Mouse (Mus musculus): ENCODE data around the gene Anks4b. TPM values are rescaled to one million over a fixed set of nuclear protein-coding genes. Genes with fewer than 3 reads are reported as not detected.

The Anks4b gene
- total and polyA plus RNA-seq, 3 experiments: not detected

DNA sequence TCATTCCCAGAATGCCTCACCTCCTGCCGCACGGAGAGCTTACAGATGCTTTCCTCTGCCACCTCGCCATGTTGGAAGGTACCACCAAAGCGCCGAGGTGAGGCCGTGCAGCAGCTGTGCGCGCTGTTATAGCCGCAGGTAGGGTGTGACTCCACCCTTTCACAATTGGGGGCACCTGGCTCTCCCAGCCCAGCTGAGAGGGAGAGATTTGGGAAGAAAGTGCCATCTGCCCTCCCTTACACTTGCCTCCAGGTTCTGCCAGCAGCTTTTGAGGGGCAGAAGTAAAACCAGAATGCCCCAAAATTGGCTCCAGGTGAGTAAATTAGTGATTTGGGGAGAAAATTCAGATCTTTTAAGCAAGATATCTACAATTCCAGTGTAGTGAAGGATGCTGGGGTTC lies 28.5 kb upstream of the Anks4b start, which contains the start of gene Zp2:
Zp2 (minus strand) TSS at position 101 of the 400 bp plus-strand sequence.
- H3K27ac ChIP-seq (ENCODE audit: control insufficient read depth, low read depth, low read length): no peak within 1 kb of the TSS
- H3K9ac ChIP-seq (ENCODE audit: control insufficient read depth, low read depth, low read length, poor library complexity, severe bottlenecking): no peak within 1 kb of the TSS
- TF ChIP-seq CTCF (IDR thresholded peaks at IDR 0.05 in 2 of 3, conservative IDR thresholded peaks at IDR 0.05 in 1 of 3; ENCODE audit: control insufficient read depth in 1 of 3, insufficient read depth in 1 of 3, low read depth in 2 of 3, low read length in 3 of 3, poor library complexity in 1 of 3, severe bottlenecking in 1 of 3): no peak
- TF ChIP-seq TAL1 (IDR thresholded peaks at IDR 0.05; ENCODE audit: low read length): no peak
- no peak for TF ChIP-seq POLR2A (IDR thresholded peaks at IDR 0.05; ENCODE audit: control insufficient read depth in 1 of 2, insufficient read depth in 1 of 2, low read depth in 1 of 2, low read length in 2 of 2, poor library complexity in 1 of 2)
- no peak for TF ChIP-seq MYB (IDR thresholded peaks at IDR 0.05; ENCODE audit: low read depth, low read length)
- TF ChIP-seq NELFE (IDR thresholded peaks at IDR 0.05; ENCODE audit: low read depth, low read length): no peak
- TF ChIP-seq MAFK (IDR thresholded peaks at IDR 0.05; ENCODE audit: borderline replicate concordance, low read depth, low read length): no peak
- no peak for TF ChIP-seq MAZ (IDR thresholded peaks at IDR 0.05; ENCODE audit: low read depth, low read length)
- no peak for TF ChIP-seq BHLHE40 (IDR thresholded peaks at IDR 0.05; ENCODE audit: borderline replicate concordance, low read depth, low read length)
- no peak for TF ChIP-seq POLR2AphosphoS2 (IDR thresholded peaks at IDR 0.05; ENCODE audit: low read length)
- TF ChIP-seq GATA1 (IDR thresholded peaks at IDR 0.05; ENCODE audit: low read depth, low read length): no peak
- TF ChIP-seq MXI1 (IDR thresholded peaks at IDR 0.05; ENCODE audit: low read depth, low read length): no peak
- TF ChIP-seq JUND (IDR thresholded peaks at IDR 0.05; ENCODE audit: low read depth, low read length): no peak
- no peak for TF ChIP-seq EP300 (IDR thresholded peaks at IDR 0.05; ENCODE audit: low read depth in 1 of 2, low read length in 2 of 2)
- no peak for TF ChIP-seq RCOR1 (IDR thresholded peaks at IDR 0.05; ENCODE audit: low read depth, low read length)
- no peak for TF ChIP-seq UBTF (IDR thresholded peaks at IDR 0.05; ENCODE audit: borderline replicate concordance, insufficient read depth, low read depth, low read length)
- no peak for TF ChIP-seq MYC (IDR thresholded peaks at IDR 0.05; ENCODE audit: low read depth, low read length)
- TF ChIP-seq ETS1 (IDR thresholded peaks at IDR 0.05; ENCODE audit: low read depth, low read length): no peak
- TF ChIP-seq ELF1 (IDR thresholded peaks at IDR 0.05; ENCODE audit: low read depth, low read length): no peak
- H3K4me3 ChIP-seq (ENCODE audit: control insufficient read depth in 1 of 2, insufficient read depth in 1 of 2, low read depth in 2 of 2, low read length in 2 of 2): no peak within 1 kb of the TSS
- H3K4me1 ChIP-seq (ENCODE audit: control insufficient read depth in 1 of 2, insufficient read depth in 2 of 2, low read length in 2 of 2): no peaks in the 10 kb centered on the region
- H3K79me2 ChIP-seq (ENCODE audit: control insufficient read depth, insufficient read depth, low read length, poor library complexity): no peaks in the 10 kb centered on the region
- no peak for DNase-seq (ENCODE audit: low read depth, low spot score)
- no peaks in the 10 kb centered on the region for H3K9me3 ChIP-seq (replicated peaks; ENCODE audit: insufficient read depth, low read length)
- no peaks in the 10 kb centered on the region for H3K27me3 ChIP-seq (ENCODE audit: control insufficient read depth in 1 of 2, insufficient read depth in 2 of 2, low read length in 2 of 2)
- no peaks in the 10 kb centered on the region for H3K36me3 ChIP-seq (ENCODE audit: control insufficient read depth in 1 of 2, insufficient read depth in 2 of 2, low read length in 2 of 2)

DNA sequence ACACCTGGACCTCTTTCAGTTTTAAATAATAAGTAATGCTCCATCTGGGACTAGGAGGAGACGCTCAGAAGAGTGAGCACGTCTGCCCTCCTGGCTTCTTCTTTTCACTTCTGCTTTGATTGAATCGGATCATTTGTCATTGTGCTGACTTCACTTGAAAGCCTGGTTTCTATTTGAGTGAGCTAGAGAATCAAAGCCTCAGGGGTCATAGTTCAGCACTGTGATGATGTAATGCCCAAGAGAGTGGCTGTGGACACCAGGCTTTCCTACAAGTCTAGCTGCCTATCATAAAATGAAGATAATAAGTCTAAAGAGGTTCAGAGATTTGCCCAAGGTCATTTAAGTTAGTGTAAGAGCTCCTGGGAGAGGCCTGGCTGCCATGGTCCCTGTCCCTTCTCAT lies 23.4 kb upstream of the Anks4b start:
- Histone ChIP-seq H3K27me3 (ENCODE audit: control insufficient read depth in 1 of 2, insufficient read depth in 2 of 2, low read length in 2 of 2) (no peaks in the 10 kb centered on the region; a peak in 1 of 4 replicates), H3K79me2 (ENCODE audit: control insufficient read depth, insufficient read depth, low read length, poor library complexity) (no peaks in the 10 kb centered on the region), H3K9me3 (replicated peaks; ENCODE audit: insufficient read depth, low read length) (no peaks in the 10 kb centered on the region), H3K4me1 (ENCODE audit: control insufficient read depth in 1 of 2, insufficient read depth in 2 of 2, low read length in 2 of 2) (no peaks in the 10 kb centered on the region), H3K9ac (ENCODE audit: control insufficient read depth, low read depth, low read length, poor library complexity, severe bottlenecking) (no peak overlapping the region), H3K4me3 (ENCODE audit: control insufficient read depth in 1 of 2, insufficient read depth in 1 of 2, low read depth in 2 of 2, low read length in 2 of 2) (no peak overlapping the region), H3K36me3 (ENCODE audit: control insufficient read depth in 1 of 2, insufficient read depth in 2 of 2, low read length in 2 of 2) (no peaks in the 10 kb centered on the region), H3K27ac (ENCODE audit: control insufficient read depth, low read depth, low read length) (no peak overlapping the region)
- DNase-seq (ENCODE audit: low read depth, low spot score): no peak
- TF ChIP-seq E2F4 (IDR thresholded peaks at IDR 0.05; ENCODE audit: borderline replicate concordance, low read depth, low read length) (no peak), MAX (IDR thresholded peaks at IDR 0.05; ENCODE audit: low read length) (no peak), MEF2A (IDR thresholded peaks at IDR 0.05; ENCODE audit: extremely low read depth, insufficient replicate concordance, low read depth, low read length, poor library complexity, severe bottlenecking) (no peak), MXI1 (IDR thresholded peaks at IDR 0.05; ENCODE audit: low read depth, low read length) (no peak), JUND (IDR thresholded peaks at IDR 0.05; ENCODE audit: low read depth, low read length) (no peak), SMC3 (IDR thresholded peaks at IDR 0.05; ENCODE audit: low read depth, low read length) (no peak), TAL1 (IDR thresholded peaks at IDR 0.05; ENCODE audit: low read length) (no peak), CHD2 (IDR thresholded peaks at IDR 0.05; ENCODE audit: low read length) (no peak), EP300 (IDR thresholded peaks at IDR 0.05; ENCODE audit: low read depth in 1 of 2, low read length in 2 of 2) (no peak), NRF1 (IDR thresholded peaks at IDR 0.05; ENCODE audit: insufficient read depth, low read depth, low read length, poor library complexity, severe bottlenecking) (no peak), SIN3A (IDR thresholded peaks at IDR 0.05; ENCODE audit: low read length) (no peak), POLR2AphosphoS2 (IDR thresholded peaks at IDR 0.05; ENCODE audit: low read length) (no peak), ETS1 (IDR thresholded peaks at IDR 0.05; ENCODE audit: low read depth, low read length) (no peak), USF2 (IDR thresholded peaks at IDR 0.05; ENCODE audit: borderline replicate concordance in 1 of 2, insufficient read depth in 1 of 2, low read depth in 1 of 2, low read length in 2 of 2) (no peak), KAT2A (conservative IDR thresholded peaks at IDR 0.05; ENCODE audit: low read depth, low read length) (no peak)

All from MEL (cell line).